Mouse (Mus musculus) embryonic facial prominence, embryonic 14.5 days (tissue): ENCODE measurements at regions not wholly inside any gene's neighbourhood (a gene's known extent, or its start where the extent isn't known, plus 50 kb on each side); places are given as distances from the start of the nearest gene placed in this dataset.

Experiments
- ATAC-seq: fragments of 200-750 bp; cut with Nextera tagmentation; 2 replicates; pipeline ENCODE4 v1.8.0; 2017; ENCODE audit warnings: low read depth, moderate number of reproducible peaks, moderate TSS enrichment
- DNase-seq: peaks from one replicate; pipeline ENCODE4 v3.0.0-alpha.2; 2015; ENCODE audit warnings: low spot score
- H3K27ac ChIP-seq: fragments of 300-500 bp; sonication (generic); replicated peaks from 2 replicates; pipeline ENCODE4 v1.5.1; 2014; ENCODE audit warnings: low read depth, mild to moderate bottlenecking, low read length, moderate library complexity
- H3K27me3 ChIP-seq: fragments of 300-500 bp; sonication (generic); replicated peaks from 2 replicates; pipeline ENCODE4 v1.6.1; 2014; ENCODE audit warnings: low read length; ENCODE audit not compliant: control insufficient read depth, insufficient read depth
- H3K36me3 ChIP-seq: fragments of 300-500 bp; sonication (generic); 2 replicates; pipeline ENCODE4 v1.6.1; 2014; ENCODE audit warnings: low read length, mixed read lengths; ENCODE audit not compliant: control insufficient read depth, insufficient read depth
- H3K4me1 ChIP-seq: fragments of 300-500 bp; sonication (generic); 2 replicates; pipeline ENCODE4 v1.6.1; 2014; ENCODE audit warnings: antibody characterized with exemption, low read length; ENCODE audit not compliant: control insufficient read depth, insufficient read depth
- H3K4me2 ChIP-seq: fragments of 300-500 bp; sonication (generic); 2 replicates; pipeline ENCODE4 v1.6.1; 2014; ENCODE audit warnings: low read depth, mild to moderate bottlenecking, low read length, moderate library complexity, mixed read lengths
- H3K4me3 ChIP-seq: fragments of 300-500 bp; sonication (generic); 2 replicates; pipeline ENCODE4 v1.5.1; 2014; ENCODE audit warnings: low read depth, mild to moderate bottlenecking, low read length
- H3K9ac ChIP-seq: fragments of 300-500 bp; sonication (generic); 2 replicates; pipeline ENCODE4 v1.6.1; 2014; ENCODE audit warnings: low read depth, mild to moderate bottlenecking, low read length, moderate library complexity, mixed read lengths
- H3K9me3 ChIP-seq: fragments of 300-500 bp; sonication (generic); 2 replicates; pipeline ENCODE4 v1.6.1; 2016; ENCODE audit warnings: low read length; ENCODE audit not compliant: control insufficient read depth
- WGBS: fragments of 180-500 bp; shearing (Covaris S2); extraction: QIAGEN DNeasy Blood & Tissue Kit; methylation state at CpG from one replicate; pipeline ENCODE4 v1.1.7; 2014; 5-methylcytosine and 5-hydroxymethylcytosine counted together

- H3K27me3 ChIP-seq = no peaks in the 10 kb centered on the region
- H3K9ac ChIP-seq = no peak overlapping the region
- DNase-seq (no peak), ATAC-seq (no peak)
- no peaks in the 10 kb centered on the region for H3K36me3 ChIP-seq
- WGBS = 81% methylated on average over 1 of the region's 1 CpGs
- no peaks in the 10 kb centered on the region for H3K4me1 ChIP-seq
- H3K4me3 ChIP-seq = no peak overlapping the region
- H3K9me3 ChIP-seq = no peaks in the 10 kb centered on the region
- no peak overlapping the region for H3K27ac ChIP-seq
- H3K4me2 ChIP-seq = no peak overlapping the region
Measured at GRCm38 (mm10) chr1:113703462-113703861, 1838.7 kb upstream of the Dsel start.

DNA sequence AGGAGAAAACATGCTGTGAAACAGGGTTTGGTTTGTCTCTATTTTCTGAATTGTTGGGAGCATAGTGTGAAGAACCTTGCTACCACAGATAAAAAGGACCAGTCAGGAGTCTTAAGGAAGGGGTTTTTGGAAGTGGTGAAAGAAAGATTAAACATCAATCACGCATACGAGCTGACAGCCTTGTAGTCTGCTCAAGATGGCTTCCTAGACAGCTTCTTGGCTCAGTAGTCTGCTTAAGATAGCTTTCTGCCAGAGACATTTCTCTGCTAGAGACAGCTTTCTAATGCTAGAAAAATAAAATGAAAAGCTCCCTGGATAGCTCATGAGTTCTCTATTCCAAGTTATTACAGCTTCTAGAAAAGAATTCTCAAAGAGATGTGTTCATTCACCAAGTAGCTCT, 1823.9 kb upstream of the Dsel start:
- DNase-seq (no peak), ATAC-seq (no peak)
- Histone ChIP-seq H3K36me3 (no peaks in the 10 kb centered on the region), H3K4me3 (no peak overlapping the region), H3K27ac (no peak overlapping the region), H3K9ac (no peak overlapping the region), H3K9me3 (no peaks in the 10 kb centered on the region), H3K4me2 (no peak overlapping the region), H3K4me1 (no peaks in the 10 kb centered on the region), H3K27me3 (no peaks in the 10 kb centered on the region)
- WGBS = 78% methylated on average over 2 of the region's 2 CpGs

GRCm38 (mm10) chr1:113676301-113676871, 1811.7 kb upstream of the Dsel start:
- H3K4me1 ChIP-seq = no peaks in the 10 kb centered on the region
- no peaks in the 10 kb centered on the region for H3K36me3 ChIP-seq
- H3K9me3 ChIP-seq = no peaks in the 10 kb centered on the region
- DNase-seq = no peak
- H3K4me3 ChIP-seq = no peak overlapping the region
- 36% methylated on average over 1 of the region's 1 CpGs for WGBS
- no peaks in the 10 kb centered on the region for H3K27me3 ChIP-seq
- H3K9ac ChIP-seq = no peak overlapping the region
- no peak for ATAC-seq
- H3K4me2 ChIP-seq = no peak overlapping the region
- H3K27ac ChIP-seq = no peak overlapping the region

GRCm38 (mm10) chr1:113630898-113631297, 1766.2 kb upstream of the Dsel start:
- Histone ChIP-seq H3K9ac (no peak overlapping the region), H3K9me3 (no peaks in the 10 kb centered on the region), H3K27ac (no peak overlapping the region), H3K27me3 (no peaks in the 10 kb centered on the region), H3K4me1 (no peaks in the 10 kb centered on the region), H3K36me3 (no peaks in the 10 kb centered on the region), H3K4me2 (no peak overlapping the region), H3K4me3 (no peak overlapping the region)
- peak; percentile 34 for DNase-seq
- ATAC-seq = no peak
- WGBS = 35% methylated on average over 1 of the region's 1 CpGs
